Mouse (Mus musculus) heart, adult 2 months (tissue): ENCODE results near the gene Zdhhc5. TPM values are rescaled to one million over a fixed set of nuclear protein-coding genes. Genes with fewer than 3 reads are reported as not detected.
A peak's percentile ranks its signal among the peaks of the same experiment; 100 is the strongest.

Experiments
- DNase-seq, 2 experiments: peaks; one replicate each; pipeline ENCODE4 v3.0.0; 2021
- H3K27ac ChIP-seq: fragments of 200-600 bp; 2 replicates; pipeline ENCODE4 v1.8.1; 2022
- H3K27me3 ChIP-seq: fragments of 200-500 bp; 2 replicates; pipeline ENCODE4 v1.6.1; 2012; ENCODE audit warnings: mild to moderate bottlenecking, low read length, inconsistent platforms, mixed read lengths; ENCODE audit not compliant: control insufficient read depth, insufficient read depth
- H3K36me3 ChIP-seq: fragments of 200-500 bp; 2 replicates; pipeline ENCODE4 v1.6.1; 2012; ENCODE audit warnings: low read length, inconsistent platforms; ENCODE audit not compliant: control insufficient read depth, insufficient read depth
- H3K4me1 ChIP-seq: fragments of 200-500 bp; 2 replicates; pipeline ENCODE4 v1.6.1; 2011; ENCODE audit warnings: low read length; ENCODE audit not compliant: control insufficient read depth, insufficient read depth
- H3K4me3 ChIP-seq: fragments of 200-600 bp; 2 replicates; pipeline ENCODE4 v1.8.1; 2022
- H3K79me2 ChIP-seq: fragments of 200-500 bp; replicated peaks from 2 replicates; pipeline ENCODE4 v1.6.1; 2012; ENCODE audit warnings: mild to moderate bottlenecking, inconsistent platforms, low read length, moderate library complexity, mixed read lengths; ENCODE audit not compliant: control insufficient read depth, insufficient read depth
- H3K9ac ChIP-seq: fragments of 200-500 bp; 2 replicates; pipeline ENCODE4 v1.6.1; 2012; ENCODE audit warnings: low read depth, mild to moderate bottlenecking, control low read depth, inconsistent platforms, low read length, mixed read lengths
- CTCF ChIP-seq: fragments of 200-600 bp; IDR thresholded peaks from 2 replicates; pipeline ENCODE4 v1.8.1; 2022; ENCODE audit warnings: antibody characterized with exemption, mild to moderate bottlenecking, moderate library complexity
- EP300 ChIP-seq: fragments of 200-500 bp; IDR thresholded peaks from 2 replicates; pipeline ENCODE4 v1.6.1; 2011; ENCODE audit warnings: low read depth, low read length, control low read depth; ENCODE audit not compliant: insufficient read depth
- POLR2A ChIP-seq: fragments of 200-500 bp; IDR thresholded peaks from 2 replicates; pipeline ENCODE4 v1.6.1; 2011; ENCODE audit warnings: mild to moderate bottlenecking, low read depth, low read length, control low read depth; ENCODE audit not compliant: insufficient read depth
- WGBS: fragments of 180-500 bp; shearing (Covaris S2); methylation state at CpG from one replicate; pipeline ENCODE4 v1.1.7; 2018; 5-methylcytosine and 5-hydroxymethylcytosine counted together
- intact Hi-C: fragments of 180-260 bp; cut with DNase I; formaldehyde crosslinking; loops from one replicate; pipeline ENCODE4 v1.15.1; 2025
- polyA plus RNA-seq: library from polyadenylated mRNA; depleted of rRNA; stranded (reverse); fragments of >200 nt; gene quantifications from 2 replicates; pipeline ENCODE4 v1.2.3, GENCODE M21; 2012
- total RNA-seq, 2 experiments: library from RNA; stranded (reverse); gene quantifications; 2 replicates each; pipeline ENCODE4 v1.2.3; 2021

Zdhhc5 gene
- total and polyA plus RNA-seq, 3 experiments: 47.6 to 72.5 (median 62.8) TPM

DNA sequence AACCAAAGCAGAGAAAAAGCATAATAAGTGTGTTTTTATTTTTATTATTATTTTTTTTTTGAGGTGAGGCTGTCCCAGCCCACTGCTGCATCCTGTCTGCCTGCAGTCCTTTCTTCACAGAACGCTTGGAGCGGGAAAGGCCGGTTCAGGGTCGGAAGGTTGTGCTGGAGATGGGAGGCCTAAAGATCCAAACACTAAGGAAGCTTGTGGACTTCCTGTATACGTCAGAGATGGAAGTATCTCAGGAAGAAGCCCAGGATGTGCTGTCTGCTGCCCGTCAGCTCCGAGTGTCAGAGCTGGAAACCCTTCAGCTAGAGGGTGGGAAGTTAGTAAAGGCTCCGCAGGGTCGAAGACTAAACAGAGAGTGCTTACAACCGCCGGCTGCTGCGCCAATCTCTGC is 48.9 kb downstream of the Zdhhc5 start:
- Histone ChIP-seq H3K36me3 (peaks cover 5% of the 10 kb centered on the region; the same call in 1 of the 2 replicates), H3K9ac (peak overlapping the region; percentile 28; the same call in 1 of the 2 replicates), H3K27ac (peak overlapping the region; percentile 18), H3K4me1 (no peaks in the 10 kb centered on the region; the same call in 1 of the 2 replicates), H3K4me3 (no peak overlapping the region), H3K27me3 (no peaks in the 10 kb centered on the region), H3K79me2 (no peaks in the 10 kb centered on the region)
- no peak for DNase-seq
- WGBS: 34% methylated on average over 12 of the region's 12 CpGs
- TF ChIP-seq EP300: no peak
- TF ChIP-seq CTCF: no peak
- TF ChIP-seq POLR2A: no peak
- intact Hi-C loops: loop anchor here (10.0 kb wide), 1 partner anchor 181 kb away; no protein-coding TSS in a partner anchor

DNA sequence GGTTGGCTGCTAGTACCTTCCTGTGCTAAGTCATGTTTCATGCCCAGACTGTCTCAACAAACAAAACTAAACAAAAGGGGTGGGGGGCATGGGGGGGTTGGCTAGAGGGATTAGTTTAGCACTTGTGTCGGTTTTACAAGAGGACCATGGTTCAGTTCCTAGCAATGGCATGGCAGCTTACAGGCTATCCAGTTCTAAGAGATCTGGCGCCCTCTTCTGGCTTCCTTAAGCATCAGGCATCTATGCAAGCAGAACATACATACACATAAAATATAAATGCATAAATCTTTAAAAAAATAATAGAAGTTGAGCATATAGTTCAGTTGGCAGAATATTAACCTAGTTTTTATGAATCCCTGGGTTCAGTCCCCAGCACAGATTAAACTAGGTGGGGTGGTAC is 52.1 kb downstream of the Zdhhc5 start:
- H3K4me1 ChIP-seq: no peaks in the 10 kb centered on the region; the same call in 1 of the 2 replicates
- H3K27me3 ChIP-seq: no peaks in the 10 kb centered on the region
- H3K36me3 ChIP-seq: no peaks in the 10 kb centered on the region
- H3K79me2 ChIP-seq: no peaks in the 10 kb centered on the region
- TF ChIP-seq POLR2A (no peak), CTCF (peak; percentile 79)
- WGBS: 42% methylated on average over 2 of the region's 2 CpGs
- H3K4me3 ChIP-seq: no peak overlapping the region
- intact Hi-C loops: loop anchor here (10.0 kb wide), 1 partner anchor 178 kb away; no protein-coding TSS in a partner anchor
- DNase-seq: peak; percentile 32 to 40
- no peak overlapping the region for H3K27ac ChIP-seq
- H3K9ac ChIP-seq: no peak overlapping the region

DNA sequence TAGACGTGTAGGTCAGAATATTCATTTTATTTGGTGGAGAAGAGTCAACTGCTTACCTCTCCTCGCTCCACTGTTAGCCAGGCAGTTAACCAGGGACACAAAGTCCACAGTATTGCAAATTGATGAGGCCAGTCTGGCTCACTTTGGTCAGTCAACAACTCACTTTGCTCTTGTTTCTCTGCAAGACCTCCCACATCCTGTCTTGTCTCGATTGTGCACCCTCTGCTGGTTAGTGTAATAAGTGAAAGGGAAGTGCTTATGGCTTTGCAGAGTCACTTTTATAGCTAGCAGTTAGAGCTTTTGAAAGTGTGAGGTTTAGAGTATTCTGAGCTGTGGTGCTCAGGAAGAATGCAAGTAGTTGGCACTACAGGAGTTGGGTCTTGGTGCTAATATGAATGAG is 54.7 kb downstream of the Zdhhc5 start:
- Histone ChIP-seq H3K27me3 (no peaks in the 10 kb centered on the region), H3K27ac (no peak overlapping the region), H3K9ac (no peak overlapping the region), H3K4me1 (no peaks in the 10 kb centered on the region; the same call in 1 of the 2 replicates), H3K79me2 (no peaks in the 10 kb centered on the region), H3K4me3 (no peak overlapping the region), H3K36me3 (no peaks in the 10 kb centered on the region)
- TF ChIP-seq CTCF: peak; percentile 84
- TF ChIP-seq POLR2A: no peak
- TF ChIP-seq EP300: 0 out of 2 replicates have a peak, but pooled peaks have one; percentile 9
- no peak for DNase-seq
- intact Hi-C loops: loop anchor here (1.0 to 10.0 kb wide), 2 partner anchors 43 to 175 kb away; no protein-coding TSS in a partner anchor
- 53% methylated on average over 3 of the region's 3 CpGs for WGBS

DNA sequence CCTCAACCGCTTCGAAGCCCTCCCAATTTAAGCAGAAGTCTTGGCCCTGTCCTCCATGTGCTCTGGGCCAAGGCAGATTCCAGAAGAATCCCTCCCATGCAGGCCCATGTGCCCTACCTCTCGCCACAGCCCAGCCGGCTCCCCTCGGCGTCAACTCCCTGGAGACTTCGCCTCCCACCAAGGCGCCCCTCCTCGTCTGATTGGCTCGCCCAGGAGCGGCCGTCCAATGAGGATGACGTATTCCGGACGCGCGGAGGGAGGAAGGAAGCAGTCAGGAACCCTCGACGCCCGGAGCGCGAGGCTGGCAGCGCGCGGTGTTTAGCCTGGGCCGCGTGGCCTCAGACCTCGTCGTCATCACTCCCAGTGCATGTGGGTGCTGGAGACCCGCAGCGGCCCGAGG is 56.2 kb downstream of the Zdhhc5 start, which contains the start of gene Btbd18:
TSS of gene Btbd18 (plus strand) at position 274 of the 400 bp plus-strand sequence.
- 92% methylated on average over 32 of the region's 32 CpGs for WGBS
- Histone ChIP-seq H3K27me3 (no peaks in the 10 kb centered on the region), H3K4me3 (no peak within 1 kb of the TSS), H3K9ac (no peak within 1 kb of the TSS), H3K79me2 (no peaks in the 10 kb centered on the region), H3K4me1 (no peaks in the 10 kb centered on the region; the same call in 1 of the 2 replicates), H3K27ac (no peak within 1 kb of the TSS), H3K36me3 (no peaks in the 10 kb centered on the region)
- intact Hi-C loops: loop anchor here (2.0 kb wide), 1 partner anchor 202 kb away; no protein-coding TSS in a partner anchor
- no peak for DNase-seq
- no peak for TF ChIP-seq POLR2A
- no peak for TF ChIP-seq CTCF
- TF ChIP-seq EP300: no peak

GRCm38 (mm10) chr2:84655864-84656263 is 59.1 kb downstream of the Zdhhc5 start:
- Histone ChIP-seq H3K36me3 (no peaks in the 10 kb centered on the region), H3K27me3 (no peaks in the 10 kb centered on the region), H3K4me1 (no peaks in the 10 kb centered on the region; the same call in 1 of the 2 replicates), H3K27ac (no peak overlapping the region), H3K9ac (no peak overlapping the region), H3K79me2 (no peaks in the 10 kb centered on the region), H3K4me3 (no peak overlapping the region)
- TF ChIP-seq EP300 (no peak), POLR2A (no peak), CTCF (no peak)
- DNase-seq: no peak
- intact Hi-C loops: no loop called here
- 56% methylated on average over 1 of the region's 1 CpGs for WGBS

- Histone ChIP-seq H3K27me3 (no peaks in the 10 kb centered on the region), H3K4me3 (no peak overlapping the region), H3K27ac (no peak overlapping the region), H3K4me1 (no peaks in the 10 kb centered on the region; the same call in 1 of the 2 replicates), H3K79me2 (no peaks in the 10 kb centered on the region), H3K36me3 (no peaks in the 10 kb centered on the region), H3K9ac (no peak overlapping the region)
- TF ChIP-seq POLR2A (no peak), CTCF (peak; percentile 79), EP300 (no peak)
- intact Hi-C loops: no loop called here
- no peak for DNase-seq
Observed at GRCm38 (mm10) chr2:84653354-84653753, 61.6 kb downstream of the Zdhhc5 start.
